Mouse (Mus musculus): ENCODE measurements around the gene Ep400.

GRCm38 (mm10) chr5:110619226-110619625 is 151.3 kb downstream of the Ep400 start:
- TF ChIP-seq CTCF (conservative IDR thresholded peaks at IDR 0.05; ENCODE audit: low read length) (no peak), POU5F1 (IDR thresholded peaks at IDR 0.05; ENCODE audit: borderline replicate concordance, low read length) (no peak)

All from E14TG2a.4 (cell line).